Mouse (Mus musculus) liver, embryonic 14 days (tissue): ENCODE results near the gene Aff2. TPM values are rescaled to one million over a fixed set of nuclear protein-coding genes. Genes with fewer than 3 reads are reported as not detected.

ENCODE experiments used
- polyA plus RNA-seq: library from polyadenylated mRNA; depleted of rRNA; stranded (reverse); fragments of >200 nt; gene quantifications from 2 replicates; pipeline ENCODE4 v1.2.3, GENCODE M21; 2012; rRNA removed

Aff2 gene
- polyA plus RNA-seq: 0.10 and 0.18 TPM in 2 replicates

DNA sequence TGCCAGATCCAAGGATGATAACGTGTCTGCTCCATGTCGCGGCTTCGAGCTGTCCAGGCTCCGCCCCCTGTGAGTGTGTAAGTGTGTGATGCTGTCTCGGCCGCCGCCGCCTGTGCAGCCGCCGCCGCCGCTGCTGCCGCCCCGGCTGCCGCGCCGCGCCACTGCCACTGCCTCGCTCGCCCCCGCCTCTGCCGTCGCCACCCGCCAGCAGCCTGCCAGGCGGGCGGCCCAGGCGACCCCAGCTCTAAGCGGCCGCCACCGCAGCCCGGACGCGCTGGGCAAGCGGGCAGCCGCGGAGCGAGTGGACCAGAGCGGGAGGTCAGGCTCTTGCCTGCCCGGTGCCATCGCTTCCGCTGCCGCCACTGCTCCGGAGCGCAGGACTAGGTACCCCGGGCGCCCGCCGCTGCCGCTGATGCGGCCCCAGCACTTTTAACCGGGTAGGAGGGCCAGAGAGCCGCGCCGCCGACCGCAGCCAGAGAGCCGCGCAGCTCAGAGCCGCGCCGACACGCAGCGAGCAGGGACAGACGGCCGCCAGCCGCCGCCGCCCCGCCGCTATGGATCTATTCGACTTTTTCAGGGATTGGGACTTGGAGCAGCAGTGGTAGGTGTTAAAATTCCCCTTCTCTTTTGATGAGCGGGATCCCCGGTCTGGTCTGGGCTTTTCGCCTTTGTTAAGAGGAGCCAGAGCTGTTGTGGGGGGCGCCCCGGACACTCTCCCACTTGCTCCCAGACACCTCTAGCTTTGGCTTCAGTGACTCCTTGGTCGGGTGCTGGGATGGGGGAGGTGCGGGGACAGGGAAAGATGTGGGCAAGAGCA lies at the start of gene Aff2:
Aff2 (plus strand) TSS at position 57 of the 817 bp plus-strand sequence.

